Mouse (Mus musculus) MN1 (cell line): Measurements from ENCODE around the gene Scarb1.

Experiments
- DNase-seq: peaks from one replicate; pipeline ENCODE4 v3.0.0-alpha.2; 2016; ENCODE audit warnings: low spot score

The Scarb1 gene

GRCm38 (mm10) chr5:125240124-125240781, 100.6 kb downstream of the Scarb1 start:
- no peak for DNase-seq

- DNase-seq: no peak
These were observed 105.0 kb downstream of the Scarb1 start for GRCm38 (mm10) chr5:125235874-125236273.

GRCm38 (mm10) chr5:125235398-125235797, 105.5 kb downstream of the Scarb1 start:
- DNase-seq: no peak

GRCm38 (mm10) chr5:125234399-125234798, 106.5 kb downstream of the Scarb1 start:
- no peak for DNase-seq

- no peak for DNase-seq
These were observed 107.4 kb downstream of the Scarb1 start for GRCm38 (mm10) chr5:125233478-125233877.

- no peak for DNase-seq
These were observed 108.4 kb downstream of the Scarb1 start for GRCm38 (mm10) chr5:125232443-125232979.

- no peak for DNase-seq
These were observed 110.4 kb downstream of the Scarb1 start for GRCm38 (mm10) chr5:125230463-125230862.

GRCm38 (mm10) chr5:125229097-125229496, 111.8 kb downstream of the Scarb1 start:
- DNase-seq: no peak

GRCm38 (mm10) chr5:125227699-125228098, 113.2 kb downstream of the Scarb1 start:
- DNase-seq: no peak
